Mouse (Mus musculus): Measurements from ENCODE around the gene Rpia.
"Not testable (repeated sequence)": the region's sequence is repeated elsewhere in the genome, so short reads cannot be mapped to it uniquely, and the experiment has no call there.

The Rpia gene

DNA sequence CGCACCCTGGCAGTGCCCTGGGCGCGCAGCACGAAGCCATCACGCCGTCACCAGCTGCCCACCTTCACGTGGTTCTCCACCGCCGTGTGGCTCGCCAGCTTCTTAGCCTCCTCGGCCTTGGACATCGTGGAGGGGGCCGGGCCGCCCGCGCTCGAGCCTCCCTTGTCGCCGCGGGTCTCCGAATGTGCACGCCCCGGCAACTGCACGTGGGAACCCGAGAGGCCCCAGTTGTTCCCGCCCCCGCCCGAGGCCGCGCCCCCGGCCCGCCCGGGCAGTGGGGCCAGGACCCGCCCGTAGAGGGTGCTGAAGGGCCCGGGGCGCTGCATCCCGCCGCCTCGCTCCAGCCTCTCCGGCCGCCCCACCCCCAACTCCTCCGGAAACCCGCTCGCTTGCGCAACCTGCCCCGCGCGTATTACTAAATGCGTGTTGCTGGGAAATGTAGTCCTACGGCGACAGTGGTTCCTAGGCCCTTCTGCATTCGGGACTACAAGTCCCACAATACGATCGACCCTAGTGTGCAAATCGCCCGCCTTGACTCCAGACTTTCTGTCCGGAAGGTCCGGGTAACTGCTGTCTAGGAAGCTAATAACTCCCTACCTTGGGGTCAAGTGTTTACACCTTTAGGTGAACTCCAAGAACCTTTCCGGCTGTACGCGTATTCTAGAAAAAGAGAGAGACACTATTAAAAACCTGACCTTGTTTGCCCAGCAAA, at the start of gene Rpia:
Gene Rpia, minus strand, starts transcription at position 409 of the 712 bp plus-strand sequence.
- in situ Hi-C loops (cut with MboI; ENCODE audit: low sequenced_read_pairs): no loop called here

DNA sequence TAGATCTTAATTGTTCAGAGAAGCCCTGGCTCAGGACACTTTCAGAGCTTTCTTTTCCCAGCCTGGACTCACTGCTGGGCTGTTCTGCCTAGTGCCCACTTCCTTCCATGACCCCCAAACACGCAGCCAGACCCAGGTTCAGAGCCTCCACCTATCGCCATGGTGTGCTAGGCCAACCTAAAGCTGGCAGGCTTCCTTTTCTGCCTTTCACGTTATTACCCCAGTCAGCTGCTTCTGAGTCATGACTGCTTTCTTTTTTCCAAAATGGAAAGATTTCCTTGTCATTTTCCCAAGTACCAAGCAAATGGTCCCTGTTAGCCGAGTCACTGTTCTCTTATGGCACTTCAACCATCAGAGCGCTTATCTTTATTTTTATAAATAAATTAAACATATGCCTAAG, 48.2 kb upstream of the Rpia start:
- in situ Hi-C loops (cut with MboI; ENCODE audit: low sequenced_read_pairs): no loop called here

DNA sequence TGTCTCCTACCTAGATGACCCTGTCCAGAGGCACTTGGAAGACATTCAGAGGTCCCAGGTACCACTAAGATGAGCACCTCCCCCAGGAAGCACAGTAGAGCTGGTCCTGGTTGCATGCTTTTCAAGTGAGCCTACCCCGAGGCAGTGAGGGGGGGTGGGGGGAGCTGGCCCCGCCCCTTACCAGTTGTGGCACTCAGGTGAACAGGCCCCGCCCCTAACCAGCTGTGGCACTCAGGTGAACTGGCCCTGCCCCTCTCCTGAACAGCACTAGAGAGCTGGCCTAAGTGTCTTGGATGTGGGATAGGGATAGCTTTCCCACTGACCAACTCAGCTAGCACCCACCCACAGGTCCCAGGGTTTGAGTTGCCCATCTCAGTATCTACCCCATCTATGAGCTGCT, 46.5 kb upstream of the Rpia start:
- in situ Hi-C loops (cut with MboI; ENCODE audit: low sequenced_read_pairs): no loop called here

DNA sequence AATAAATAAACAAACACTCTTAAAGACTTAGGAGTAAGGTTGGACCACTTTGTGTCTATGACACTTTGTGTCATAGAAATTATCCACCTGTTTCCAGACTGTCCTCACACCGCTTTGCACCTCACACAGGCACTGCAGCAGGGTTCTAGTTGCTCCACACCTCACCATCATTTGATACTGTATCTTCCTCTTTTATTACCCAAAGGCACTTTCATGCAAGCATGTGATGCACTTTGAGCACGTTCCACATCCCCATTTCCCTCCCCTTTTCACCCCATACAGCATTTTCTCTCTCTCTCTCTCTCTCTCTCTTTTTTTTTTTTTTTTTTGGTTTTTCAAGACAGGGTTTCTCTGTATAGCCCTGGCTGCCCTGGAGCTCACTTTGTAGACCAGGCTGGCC, 45.3 kb upstream of the Rpia start:
- in situ Hi-C loops (cut with MboI; ENCODE audit: low sequenced_read_pairs): no loop called here

DNA sequence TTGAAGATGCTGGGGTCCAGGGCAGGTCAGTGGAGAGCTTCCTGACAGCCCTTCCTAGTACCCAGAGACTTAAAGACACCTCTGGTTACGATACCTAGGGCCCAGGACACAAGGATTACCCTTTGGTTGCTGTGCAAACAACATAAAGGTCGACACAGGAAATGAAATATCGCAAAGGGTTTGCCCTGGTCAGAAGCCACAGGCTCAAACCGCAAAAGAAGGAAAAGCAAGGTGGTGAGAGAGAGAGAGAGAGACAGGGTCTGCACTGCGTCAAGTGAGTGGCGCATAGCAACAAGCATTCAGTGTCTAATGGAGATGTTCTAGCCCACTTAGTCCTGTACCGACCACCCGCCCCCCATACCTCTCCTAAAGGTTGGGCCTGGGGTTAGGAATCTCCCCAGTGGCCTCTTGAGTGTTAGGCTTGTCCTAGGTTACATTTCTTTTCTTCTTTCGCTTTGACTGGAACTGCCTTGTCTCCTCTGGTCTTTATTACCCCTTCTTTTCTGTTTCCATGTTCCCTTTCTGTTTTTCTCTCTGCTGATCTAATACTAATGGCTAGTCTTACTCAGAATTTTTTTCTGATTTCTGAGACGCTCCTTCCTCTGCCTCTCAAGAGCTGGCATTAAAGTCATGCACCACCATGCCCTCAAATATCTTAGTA, 39.3 kb upstream of the Rpia start:
- in situ Hi-C loops (cut with MboI; ENCODE audit: low sequenced_read_pairs): no loop called here

DNA sequence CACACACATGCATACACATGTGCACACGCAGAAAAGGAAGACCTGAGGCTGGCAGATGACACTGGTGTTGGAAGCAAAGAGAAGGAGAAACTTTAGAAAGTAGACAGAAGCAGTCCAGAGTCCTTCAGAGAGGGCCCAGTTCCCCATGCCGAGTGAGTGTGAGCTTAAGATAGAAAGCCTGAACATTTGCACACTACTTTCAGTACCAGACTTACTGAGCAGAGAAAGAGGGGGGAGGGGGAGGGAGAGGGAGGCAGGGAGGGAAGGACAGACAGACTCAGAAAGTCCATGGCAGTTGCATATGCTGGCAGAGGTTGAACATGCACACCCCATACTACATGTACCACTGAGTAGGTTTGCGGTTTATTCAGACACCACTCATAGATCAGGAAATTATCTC, 38.5 kb upstream of the Rpia start:
- in situ Hi-C loops (cut with MboI; ENCODE audit: low sequenced_read_pairs): no loop called here

GRCm38 (mm10) chr6:70829451-70829850, 37.4 kb upstream of the Rpia start:
- in situ Hi-C loops (cut with MboI; ENCODE audit: low sequenced_read_pairs): loop anchor here (5.0 kb wide), 1 partner anchor 48 kb away; no protein-coding TSS in a partner anchor

DNA sequence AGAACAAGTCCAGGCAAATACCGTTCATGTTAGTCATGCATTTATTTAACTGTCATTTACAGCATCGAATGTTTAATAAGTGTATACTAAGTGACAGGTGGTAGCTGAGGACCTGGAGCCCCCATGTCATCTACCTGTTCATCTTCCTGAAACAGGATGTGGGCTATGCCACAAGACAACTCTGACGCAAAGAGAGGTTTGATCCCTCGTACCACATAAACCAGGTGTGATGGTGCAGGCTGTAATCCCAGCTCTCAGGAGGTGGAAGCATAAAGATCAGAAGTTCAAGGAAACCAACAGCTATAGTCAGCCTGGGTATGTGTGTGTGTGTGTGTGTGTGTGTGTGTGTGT, 32.9 kb upstream of the Rpia start:
- in situ Hi-C loops (cut with MboI; ENCODE audit: low sequenced_read_pairs): loop anchor here (5.0 kb wide), 1 partner anchor 52 kb away; no protein-coding TSS in a partner anchor

GRCm38 (mm10) chr6:70824085-70824986, 32.3 kb upstream of the Rpia start:
- in situ Hi-C loops (cut with MboI; ENCODE audit: low sequenced_read_pairs): no loop called here

DNA sequence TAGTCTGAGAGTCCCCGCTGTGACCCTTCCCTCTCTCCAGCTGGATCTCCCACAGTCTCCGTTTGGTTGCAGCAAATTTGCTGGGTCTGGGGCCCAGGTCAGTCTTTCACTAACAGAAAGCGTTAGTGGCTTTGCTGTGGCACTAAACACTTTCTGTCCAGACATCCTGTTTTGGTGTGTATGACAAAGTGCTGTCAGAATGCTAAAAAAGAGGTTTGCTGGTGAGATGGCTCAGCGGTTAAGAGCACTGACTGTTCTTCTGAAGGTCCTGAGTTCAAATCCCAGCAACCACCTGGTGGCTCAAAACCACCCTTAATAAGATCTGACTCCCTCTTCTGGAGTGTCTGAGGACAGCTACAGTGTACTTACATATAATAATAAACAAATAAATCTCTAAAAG, 31.2 kb upstream of the Rpia start:
- in situ Hi-C loops (cut with MboI; ENCODE audit: low sequenced_read_pairs): not testable (repeated sequence)

- in situ Hi-C loops (cut with MboI; ENCODE audit: low sequenced_read_pairs): no loop called here
These were observed 30.4 kb upstream of the Rpia start for GRCm38 (mm10) chr6:70822386-70822910.

GRCm38 (mm10) chr6:70821566-70821965, 29.5 kb upstream of the Rpia start:
- in situ Hi-C loops (cut with MboI; ENCODE audit: low sequenced_read_pairs): no loop called here

DNA sequence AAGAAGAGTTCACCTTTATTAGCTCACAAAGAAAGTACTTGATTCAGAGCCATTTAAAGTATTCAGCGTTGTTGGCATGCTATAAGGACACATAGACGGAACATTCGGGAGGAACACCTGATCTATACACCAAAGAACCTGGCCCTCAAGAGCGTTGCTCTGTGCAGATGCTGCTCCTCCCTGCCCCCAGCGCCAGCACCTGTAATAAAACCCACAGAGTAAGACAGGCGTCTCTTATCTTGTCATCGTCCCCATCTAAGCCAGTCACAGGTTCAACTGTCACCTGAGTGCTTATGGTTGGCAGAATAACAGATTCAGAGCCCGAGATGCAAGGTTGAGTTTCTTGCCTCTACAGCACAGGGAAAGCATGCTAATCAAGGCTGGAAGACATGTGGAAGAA, 23.4 kb upstream of the Rpia start:
- in situ Hi-C loops (cut with MboI; ENCODE audit: low sequenced_read_pairs): no loop called here

GRCm38 (mm10) chr6:70814629-70814950, 22.6 kb upstream of the Rpia start:
- in situ Hi-C loops (cut with MboI; ENCODE audit: low sequenced_read_pairs): no loop called here

GRCm38 (mm10) chr6:70813921-70814628, 22.0 kb upstream of the Rpia start:
- in situ Hi-C loops (cut with MboI; ENCODE audit: low sequenced_read_pairs): no loop called here

- in situ Hi-C loops (cut with MboI; ENCODE audit: low sequenced_read_pairs): no loop called here
These were observed 20.5 kb upstream of the Rpia start for GRCm38 (mm10) chr6:70812526-70812895.

DNA sequence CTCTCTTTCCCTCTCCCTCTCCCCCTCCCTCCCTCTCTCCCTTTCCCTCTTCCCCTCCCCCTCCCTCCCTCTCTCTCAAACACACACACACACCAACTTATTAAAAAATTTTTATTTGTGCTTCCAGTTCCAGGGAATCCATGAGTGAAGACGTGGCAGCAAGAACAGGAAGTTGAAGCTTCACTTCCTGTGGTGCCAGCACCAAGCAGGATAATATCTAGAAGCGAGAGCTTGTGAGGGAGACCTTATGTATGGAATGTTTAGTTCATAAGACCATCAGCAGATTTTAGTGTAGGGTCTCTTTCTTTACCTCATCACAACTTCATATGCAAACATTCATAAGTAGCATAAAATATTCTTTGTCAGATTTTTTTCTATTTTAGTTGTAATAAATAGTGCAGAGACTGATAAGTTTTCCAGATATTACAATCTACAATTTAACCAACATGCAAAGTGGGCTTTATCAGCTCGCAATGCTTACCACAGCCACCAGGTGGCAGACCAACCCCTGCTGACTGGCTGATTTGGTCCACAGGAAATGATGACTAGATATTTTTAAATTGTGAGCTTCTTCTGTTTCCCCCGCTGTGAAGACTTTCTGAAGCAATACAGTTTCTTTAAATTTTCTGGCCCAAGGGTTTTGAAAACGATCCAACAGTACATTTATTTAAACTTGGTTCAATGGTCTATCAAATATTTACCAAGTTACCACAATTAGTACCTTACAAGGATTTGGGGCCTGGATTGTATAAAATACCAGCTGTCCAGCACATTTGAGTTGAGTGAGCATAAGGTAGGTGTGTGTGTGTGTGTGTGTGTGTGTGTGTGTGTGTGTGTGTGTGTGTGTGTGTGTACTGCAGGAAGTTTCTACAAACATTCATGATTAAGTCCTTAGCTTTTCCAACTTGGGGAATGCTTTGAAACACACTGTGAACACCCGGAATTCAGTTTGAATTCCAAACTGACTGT, 19.8 kb upstream of the Rpia start:
- in situ Hi-C loops (cut with MboI; ENCODE audit: low sequenced_read_pairs): no loop called here

GRCm38 (mm10) chr6:70810524-70810923, 18.5 kb upstream of the Rpia start:
- in situ Hi-C loops (cut with MboI; ENCODE audit: low sequenced_read_pairs): no loop called here

GRCm38 (mm10) chr6:70806514-70806912, 14.5 kb upstream of the Rpia start:
- in situ Hi-C loops (cut with MboI; ENCODE audit: low sequenced_read_pairs): loop anchor here (10.0 kb wide), 1 partner anchor 318 kb away; no protein-coding TSS in a partner anchor
